Mouse (Mus musculus) ovary, postnatal 14 days (tissue): ENCODE measurements at regions not wholly inside any gene's neighbourhood (a gene's known extent, or its start where the extent isn't known, plus 50 kb on each side); places are given as distances from the start of the nearest gene placed in this dataset.

Source experiments
- DNase-seq: peaks from one replicate; pipeline ENCODE4 v3.0.0; 2022; ENCODE audit warnings: low spot score

DNA sequence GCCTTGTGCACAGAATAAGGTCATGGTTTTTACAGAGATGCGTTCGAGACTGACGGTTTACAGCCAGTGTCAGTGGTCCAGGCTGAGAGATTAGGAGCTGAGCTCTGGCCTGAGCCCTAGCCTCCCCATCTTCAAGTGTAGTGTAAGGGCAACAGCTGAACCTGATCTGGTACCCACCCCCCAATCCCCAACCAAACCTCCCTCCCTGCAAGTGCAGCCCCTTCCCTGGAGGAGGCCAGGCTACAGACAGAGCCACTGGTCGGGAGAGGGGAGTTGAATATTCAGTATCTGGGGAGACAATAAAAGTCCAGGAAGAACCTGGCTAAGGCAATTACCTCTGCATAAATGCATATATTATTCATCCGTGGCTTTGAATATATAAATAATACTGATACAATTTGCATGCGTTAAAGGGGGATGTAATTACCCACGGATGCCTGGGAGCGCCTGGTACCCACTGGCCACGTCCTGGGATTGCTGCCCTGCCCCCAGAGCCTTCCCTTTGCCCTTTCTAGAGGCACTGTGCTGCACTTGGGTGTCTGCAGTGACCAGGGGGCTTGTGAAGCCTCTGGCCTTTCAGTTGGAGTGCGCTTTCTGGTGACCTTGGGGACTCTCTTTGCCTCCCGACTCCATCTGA is 95.5 kb upstream of the Mvb12b start:
- DNase-seq: no peak

DNA sequence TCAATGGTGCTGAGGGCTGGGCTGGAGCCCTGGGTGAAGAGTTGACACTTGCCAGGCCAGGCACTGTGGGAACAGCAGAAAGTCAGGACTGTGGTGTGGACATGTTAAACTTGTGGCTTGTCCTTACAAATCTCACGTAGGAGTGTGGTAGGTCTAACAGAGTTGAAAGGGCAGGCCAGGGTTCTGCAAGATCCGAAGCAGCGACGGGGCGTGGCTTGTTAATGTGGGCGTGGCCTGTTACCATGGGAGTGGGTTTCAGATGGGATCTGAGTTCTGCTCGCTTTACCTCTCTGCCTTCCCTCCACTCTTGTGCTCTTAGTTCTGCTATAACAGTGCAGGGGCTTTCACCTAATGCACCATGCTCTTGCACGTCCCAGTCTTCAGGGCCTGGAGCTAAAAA is 94.2 kb upstream of the Mvb12b start:
- DNase-seq: no peak

DNA sequence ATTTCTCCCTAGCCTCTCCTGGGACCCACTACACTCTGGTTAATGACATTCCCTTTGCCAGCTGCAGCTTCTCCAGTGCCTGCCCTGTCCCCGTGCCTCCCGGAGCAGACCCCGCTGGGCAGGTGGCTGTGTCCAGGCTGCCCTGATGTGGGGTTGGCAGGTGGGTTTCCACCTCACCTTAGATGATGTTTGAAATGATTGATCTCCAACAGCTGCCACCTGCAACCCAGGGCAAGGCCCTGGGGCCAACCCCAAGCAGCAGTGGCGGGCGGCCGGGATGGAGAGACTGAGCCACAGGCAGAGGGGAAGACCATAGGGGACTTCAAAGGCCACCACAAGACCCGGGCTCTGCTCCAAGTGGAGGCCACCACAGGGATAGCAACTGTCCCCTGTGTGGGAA is 93.6 kb upstream of the Mvb12b start:
- DNase-seq: no peak

DNA sequence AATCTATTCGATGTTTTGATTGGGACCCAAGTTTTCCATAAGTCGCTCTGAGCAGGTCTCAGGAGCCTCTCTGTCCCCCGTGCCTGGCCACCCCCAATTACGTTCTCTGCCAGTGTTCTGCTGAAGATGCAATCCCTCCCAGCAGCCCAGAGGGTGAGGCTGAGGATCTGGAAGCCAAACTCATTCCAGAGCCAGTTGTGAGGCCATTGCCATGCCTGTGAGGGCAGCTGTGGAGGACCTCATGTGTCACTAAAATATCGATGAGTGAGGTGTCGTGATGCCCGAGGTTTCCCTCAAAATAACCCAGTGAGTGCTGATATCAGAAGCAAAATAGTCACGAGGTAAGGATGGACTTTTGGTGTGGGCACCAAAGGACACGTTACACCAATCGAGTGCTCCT is 93.1 kb upstream of the Mvb12b start:
- DNase-seq: no peak

DNA sequence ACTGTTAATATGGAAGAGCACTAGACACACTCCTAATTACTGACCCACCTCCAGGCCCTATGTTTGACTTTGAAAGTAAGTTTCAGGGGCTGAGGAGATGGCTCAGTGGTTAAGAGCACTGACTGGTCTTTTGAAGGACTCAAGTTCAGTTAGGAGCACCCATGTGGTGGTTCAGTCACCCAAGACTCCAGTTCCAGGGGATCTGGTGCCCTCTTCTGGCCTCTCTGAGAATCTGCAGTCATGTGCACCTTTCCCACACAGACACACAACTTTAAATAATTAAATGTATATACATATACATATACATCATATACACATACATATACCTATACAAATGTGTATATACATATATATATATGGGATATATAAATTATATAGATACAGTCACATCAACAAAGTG is 91.5 kb upstream of the Mvb12b start:
- no peak for DNase-seq

DNA sequence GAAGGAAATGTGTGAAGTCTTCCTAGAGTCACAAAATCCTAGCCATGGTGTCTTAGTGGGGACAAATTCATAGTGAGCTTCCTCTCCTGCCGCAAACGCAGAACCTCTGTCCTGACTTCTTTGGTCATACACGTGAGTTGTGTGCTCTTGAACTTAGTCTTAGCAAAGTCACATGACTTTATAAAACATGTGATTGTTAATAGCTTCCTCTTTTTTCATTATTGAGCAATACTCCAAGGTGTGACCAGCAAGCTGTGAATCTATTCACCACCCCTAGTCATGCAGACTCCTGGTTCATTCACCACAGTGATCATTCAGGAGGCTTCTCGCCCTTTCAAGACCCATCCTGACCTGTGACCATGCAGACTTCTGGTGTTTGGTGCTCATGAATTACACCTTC is 90.8 kb upstream of the Mvb12b start:
- DNase-seq: no peak

DNA sequence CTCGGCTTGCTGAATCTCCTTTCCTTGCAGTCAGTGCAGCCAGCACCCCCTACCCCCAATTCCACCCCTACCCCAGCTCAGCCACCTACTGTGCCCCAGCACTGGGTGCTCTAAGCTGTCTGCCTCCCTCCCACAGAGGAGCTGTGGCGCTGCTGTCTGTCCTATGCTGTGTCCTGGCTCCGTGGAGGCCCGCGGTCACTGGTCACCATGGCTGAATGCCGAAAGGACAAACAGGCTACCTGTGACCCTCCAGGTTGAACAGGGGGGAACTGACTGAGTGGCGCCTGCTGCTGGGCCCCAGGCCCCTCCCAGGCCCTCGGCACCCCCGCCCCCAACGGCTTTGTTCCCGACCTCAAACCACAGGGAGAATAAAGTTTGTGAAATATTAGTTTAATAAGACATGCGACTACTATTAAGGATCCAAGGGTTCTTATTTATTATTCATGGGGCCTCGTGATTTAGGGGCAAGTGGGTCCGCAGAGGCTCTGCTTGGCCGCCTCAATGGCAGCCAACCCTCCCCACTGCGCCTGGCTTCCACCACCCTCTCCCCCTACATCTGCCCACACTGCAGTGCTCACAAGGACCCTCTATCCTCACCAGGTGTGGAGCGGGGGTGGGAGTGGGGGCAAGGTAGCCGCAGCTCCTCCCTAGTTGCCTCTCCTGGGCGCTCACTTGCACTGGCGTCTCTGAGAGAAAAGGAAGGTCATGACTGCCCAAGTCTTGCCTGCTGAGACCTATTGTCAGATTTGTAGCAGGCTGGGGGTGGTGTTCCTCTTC is 90.0 kb upstream of the Mvb12b start:
- no peak for DNase-seq

DNA sequence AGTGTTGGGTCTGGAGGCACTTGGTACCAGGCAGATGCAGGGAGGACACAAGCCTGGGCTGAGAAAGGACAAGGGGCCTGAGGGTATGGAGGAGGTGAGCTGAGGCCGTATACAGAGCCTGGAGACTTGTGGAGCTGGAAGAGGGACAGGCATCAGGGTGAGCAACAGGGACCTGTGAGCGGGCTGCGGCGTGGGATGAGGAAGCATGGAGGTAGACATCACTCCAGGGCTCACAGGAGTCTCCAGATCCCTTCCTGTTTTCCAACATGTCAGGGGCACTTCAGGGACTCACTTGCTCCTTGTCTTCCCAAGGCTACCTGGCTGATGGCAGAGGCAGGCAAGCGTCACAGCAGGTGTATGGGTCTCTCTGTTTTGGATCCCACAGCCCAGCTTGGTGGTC is 89.4 kb upstream of the Mvb12b start:
- no peak for DNase-seq

DNA sequence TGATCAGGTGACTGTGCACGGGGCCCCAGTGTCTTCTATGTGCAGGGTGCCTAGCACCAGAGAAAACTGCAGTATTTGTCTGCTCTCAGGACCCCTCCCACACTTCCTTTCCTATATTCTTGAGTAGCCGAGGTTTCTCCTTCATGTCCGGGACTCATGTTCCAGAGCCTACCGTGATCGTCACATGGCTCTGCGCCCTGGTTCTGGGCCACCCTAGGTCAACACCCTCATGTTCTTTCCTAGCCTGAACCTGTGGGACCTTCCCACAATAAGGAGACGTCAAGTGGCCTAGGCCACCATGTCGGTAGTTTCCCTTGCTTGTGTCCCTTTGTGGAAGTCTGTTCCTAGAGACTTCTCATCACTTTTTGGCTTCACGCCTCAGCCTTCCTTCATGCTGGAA is 88.4 kb upstream of the Mvb12b start:
- DNase-seq: no peak

DNA sequence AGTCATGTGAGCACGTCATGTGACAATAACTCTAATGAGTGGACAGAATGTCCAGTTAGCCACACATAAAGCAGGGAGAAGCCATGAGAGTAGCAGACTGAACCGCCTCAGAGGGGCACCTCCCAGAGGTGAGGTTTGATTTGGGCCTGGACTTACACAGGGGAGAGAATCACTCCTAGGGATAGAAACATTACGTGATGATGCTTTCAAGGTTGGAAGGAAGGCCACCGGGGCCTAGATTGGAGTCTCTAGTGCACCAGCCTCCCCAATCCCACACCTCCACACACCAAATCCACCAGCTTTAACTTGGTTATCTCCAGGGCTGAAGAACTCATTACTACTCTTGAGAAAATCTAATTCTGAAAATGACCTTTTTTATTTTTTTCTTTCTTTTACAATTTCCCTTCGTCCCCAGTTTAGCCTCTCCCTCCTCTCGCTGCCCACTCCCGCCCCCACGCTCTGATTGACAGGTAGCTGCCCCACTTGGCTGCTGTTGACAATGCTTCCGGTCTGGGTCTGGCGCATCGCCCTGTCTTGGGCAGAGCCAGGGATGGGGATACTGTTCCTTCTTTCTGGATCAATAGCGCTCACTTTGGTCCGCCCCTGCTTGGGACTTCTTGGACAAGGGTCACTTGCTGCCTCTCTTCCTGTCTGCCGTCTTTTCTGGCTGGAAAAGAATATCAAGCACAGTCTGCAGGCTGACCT is 87.8 kb upstream of the Mvb12b start:
- no peak for DNase-seq

DNA sequence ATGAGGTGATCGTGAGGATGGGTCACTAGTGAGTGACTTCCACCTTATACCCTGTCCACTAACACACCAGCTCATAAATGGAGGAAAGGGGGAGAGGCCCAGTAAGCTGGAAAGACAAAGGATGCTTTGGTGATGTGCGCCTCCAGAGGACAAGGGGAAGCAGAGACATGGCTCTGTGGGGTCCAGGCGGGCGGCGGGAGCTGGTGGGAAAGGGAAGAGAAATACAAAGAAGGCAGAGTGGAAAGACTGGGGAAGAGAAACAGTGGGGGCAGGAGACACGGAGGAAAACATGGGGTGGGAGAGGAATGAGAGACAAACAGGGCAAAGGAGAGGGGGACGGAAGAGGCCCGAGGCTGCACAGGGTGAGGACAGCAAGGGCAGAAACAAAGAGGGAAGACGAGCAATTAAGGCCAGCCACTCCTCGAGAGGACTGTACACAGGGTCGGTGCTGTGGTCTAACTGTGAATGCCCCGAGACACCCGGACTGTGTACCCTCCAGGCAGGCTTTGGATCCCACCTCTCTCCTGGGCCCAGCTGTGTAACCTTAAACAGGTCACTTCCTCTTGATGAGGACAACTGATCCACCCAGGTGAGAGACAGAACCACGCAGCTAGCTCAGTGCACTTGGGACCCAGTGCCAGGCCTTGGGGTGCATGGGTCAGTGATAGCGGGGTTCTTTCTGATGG is 87.1 kb upstream of the Mvb12b start:
- no peak for DNase-seq

DNA sequence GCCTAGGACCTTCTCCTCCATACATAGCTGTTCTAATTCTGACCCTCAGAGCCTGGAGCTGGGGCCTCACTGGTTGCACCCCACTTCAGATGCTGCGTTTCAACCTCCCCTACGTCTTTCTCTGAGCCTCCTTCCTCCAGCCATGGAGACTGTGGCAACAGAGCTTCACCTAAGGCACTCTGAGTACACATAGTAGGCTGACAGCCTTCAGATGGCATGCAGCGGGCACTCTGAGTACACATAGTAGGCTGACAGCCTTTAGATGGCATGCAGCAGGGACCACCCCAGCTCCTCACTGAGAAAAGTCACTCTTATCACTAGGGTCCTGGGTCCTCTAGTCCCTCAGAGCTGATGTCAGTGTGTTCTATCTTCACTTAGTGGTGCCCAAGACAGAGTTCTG is 86.3 kb upstream of the Mvb12b start:
- DNase-seq: no peak

DNA sequence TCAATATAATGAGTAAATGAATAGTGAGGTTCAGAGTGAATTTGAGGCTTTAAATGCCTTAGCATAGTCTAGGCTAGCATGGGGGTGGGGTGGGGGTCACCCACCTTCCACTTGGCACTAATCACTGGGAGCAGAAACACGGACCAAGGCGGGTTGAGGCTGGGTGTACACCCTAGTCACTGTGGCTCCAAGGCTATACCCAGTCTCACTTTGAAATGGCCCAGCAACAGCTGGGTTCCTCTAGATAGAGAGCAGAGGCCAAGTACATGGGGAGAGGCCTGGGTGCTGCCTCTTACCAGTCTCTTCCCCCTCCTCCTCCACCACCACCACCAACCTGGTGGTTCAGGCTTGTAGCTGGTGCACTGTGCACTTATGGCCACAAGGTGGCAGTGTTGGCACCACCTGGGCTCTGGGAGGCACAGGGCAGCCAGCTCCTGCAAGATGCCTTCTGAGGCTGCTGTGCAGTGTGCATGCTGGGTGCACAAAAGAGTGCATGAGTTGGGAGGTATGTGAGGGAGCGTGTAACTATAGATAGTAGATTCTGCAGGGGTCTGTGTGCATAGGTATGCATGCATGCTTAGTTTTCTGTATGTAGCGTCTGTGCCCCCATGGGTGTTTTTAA is 85.6 kb upstream of the Mvb12b start:
- peak; percentile 74 for DNase-seq

DNA sequence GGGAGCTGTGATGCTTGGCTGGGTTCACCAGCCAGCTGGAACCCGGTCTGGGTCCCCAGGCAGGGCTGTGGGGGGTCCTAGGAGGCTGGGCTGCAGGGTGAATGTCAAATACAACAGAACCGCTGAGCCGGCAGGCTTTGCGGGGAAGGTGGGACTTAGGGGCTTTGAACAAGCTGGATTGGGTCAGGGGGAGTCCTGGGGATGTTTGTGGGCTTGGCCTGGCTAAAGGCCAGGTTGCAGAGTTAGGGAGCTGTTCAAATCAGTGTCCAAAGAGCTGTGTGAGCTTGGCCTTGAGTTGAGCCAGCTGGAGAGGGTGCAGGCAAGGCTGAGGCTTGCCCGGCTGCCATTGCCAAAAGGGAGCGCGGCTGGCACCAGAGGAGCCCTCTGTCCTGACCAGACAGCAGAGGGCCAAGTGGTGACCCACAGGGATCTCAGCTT is 79.3 kb upstream of the Mvb12b start:
- DNase-seq: peak; percentile 25

DNA sequence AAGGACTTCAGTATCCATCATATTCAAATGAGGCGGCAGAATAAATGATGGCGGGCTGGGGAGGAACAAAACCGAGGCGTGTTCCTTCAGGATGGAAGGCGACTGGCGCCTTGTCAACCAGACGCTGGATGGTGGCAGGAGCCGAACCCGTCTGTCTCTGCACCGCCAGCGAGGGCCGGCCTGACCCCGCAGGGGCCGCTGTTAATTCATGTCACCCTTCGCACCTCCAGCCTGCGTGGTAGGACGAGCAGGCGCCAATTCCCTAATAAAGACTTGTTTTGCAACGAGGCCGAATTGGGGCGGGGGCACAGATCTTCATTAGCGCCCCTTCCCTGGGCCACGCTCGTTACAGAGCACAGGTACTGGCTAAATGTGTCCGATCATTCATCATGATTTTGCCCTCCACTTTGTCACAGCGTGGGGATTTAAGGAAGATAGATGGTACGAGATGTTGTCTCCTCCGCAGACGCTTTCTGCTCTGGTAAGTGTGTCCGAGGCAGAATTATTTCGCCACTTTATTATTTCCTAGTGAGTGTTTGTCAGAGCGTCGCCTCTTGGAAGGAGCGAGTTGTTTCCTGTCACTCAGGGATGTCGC is 78.7 kb upstream of the Mvb12b start:
- no peak for DNase-seq

DNA sequence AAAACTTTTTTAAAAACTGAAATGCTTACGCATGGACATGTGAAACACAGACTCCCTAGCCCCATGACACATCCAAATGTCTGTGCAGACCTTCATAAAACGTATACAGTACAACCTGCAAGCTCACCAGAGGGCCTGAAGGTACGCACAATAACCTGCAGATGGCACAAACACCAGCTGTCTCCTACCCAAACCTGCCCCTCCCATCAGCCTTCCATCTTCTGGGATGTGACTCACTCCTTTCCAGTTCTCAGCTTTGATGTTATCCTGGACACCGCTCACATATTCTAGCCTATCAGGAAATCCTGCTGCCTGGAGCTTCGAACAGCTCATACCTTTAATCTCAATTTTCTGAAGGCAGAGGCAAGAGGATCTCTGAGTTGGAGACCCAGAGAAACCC is 76.3 kb upstream of the Mvb12b start:
- no peak for DNase-seq

DNA sequence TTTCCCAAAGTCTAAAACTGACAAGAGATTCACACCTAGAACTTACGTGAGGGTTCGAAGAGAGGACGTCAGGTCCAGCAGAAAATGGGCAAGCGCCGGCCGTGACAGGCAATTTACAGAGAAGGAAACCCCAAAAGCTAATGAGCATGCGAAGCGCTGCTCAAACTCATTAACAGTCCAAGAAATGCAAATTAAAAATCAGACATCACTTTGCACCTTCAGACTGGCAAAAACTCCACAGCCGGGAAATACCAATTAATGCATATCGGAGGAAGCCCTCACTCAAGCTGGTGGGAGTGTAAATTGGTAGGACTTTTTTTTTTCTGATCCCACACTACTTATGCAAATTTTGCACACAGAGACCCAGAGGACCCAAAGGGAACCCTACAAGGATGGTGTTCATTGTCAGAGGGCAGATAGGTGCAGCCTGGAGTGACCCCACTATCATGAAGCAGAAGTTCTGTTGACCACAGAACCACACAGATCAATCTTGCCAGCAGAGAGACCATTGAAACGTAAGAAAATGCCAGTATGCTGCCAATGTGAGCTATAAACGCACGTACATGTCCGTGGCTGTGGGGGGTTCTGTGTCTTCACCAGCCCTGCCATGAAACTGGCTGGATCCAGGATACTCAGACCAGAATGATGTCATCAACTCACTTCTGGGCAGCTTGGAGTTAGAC is 74.8 kb upstream of the Mvb12b start:
- no peak for DNase-seq

DNA sequence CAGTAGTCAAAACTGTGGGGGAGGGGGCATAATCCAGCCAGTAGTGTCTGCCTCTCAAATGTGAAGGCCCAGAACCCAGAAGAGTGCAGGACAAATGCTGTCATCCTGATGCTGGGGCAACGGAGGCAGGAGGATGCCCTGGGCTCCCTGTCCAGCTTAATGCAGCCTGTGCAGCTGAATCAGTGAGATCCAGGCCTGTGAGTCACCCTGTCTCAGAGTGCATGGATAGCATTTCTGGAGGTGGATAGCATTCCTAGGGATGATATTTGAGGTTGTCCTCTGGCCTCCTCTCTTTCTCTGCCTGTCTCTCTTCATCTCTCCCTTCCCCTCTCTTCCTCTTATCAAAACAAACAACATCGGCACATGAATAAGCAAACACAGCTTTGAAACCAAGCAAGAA is 73.8 kb upstream of the Mvb12b start:
- no peak for DNase-seq

DNA sequence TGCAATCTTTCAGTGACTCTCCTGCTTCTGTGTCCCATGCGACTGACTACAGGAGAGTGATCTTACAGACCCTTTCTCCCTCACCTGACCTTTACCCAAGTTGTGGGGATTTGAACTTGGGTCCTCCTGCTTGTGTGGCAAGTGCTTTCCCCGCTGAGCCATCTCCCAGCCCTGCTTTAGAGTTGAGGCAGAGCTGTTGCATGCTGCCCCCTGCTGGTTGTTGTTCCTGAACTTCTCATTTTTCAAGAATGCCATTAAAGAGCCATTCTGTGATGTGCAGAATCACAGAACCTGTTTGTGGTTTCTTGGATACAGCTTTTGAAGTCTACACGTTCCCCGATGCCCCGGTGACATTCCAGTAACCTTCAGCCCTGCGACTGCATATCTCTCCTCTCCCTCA is 70.0 kb upstream of the Mvb12b start:
- DNase-seq: no peak

DNA sequence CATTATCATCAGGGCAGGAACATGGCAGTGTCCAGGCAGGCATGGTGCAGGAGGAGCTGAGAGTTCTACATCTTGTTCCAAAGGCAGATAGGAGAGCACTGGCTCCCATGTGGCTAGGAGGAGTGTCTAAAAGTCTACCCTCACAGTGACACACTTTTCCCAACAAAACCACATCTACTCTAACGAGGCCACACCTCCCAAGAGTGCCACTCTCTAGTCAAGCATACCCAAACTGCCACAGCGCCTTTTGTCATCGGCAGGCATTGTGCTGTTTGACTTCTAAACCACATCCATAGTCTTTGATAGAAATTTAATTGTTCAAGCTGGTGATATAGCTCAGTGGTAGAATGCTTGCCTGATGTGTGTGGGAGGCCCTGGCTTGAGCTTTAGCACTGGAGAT is 56.6 kb upstream of the Mvb12b start:
- no peak for DNase-seq

DNA sequence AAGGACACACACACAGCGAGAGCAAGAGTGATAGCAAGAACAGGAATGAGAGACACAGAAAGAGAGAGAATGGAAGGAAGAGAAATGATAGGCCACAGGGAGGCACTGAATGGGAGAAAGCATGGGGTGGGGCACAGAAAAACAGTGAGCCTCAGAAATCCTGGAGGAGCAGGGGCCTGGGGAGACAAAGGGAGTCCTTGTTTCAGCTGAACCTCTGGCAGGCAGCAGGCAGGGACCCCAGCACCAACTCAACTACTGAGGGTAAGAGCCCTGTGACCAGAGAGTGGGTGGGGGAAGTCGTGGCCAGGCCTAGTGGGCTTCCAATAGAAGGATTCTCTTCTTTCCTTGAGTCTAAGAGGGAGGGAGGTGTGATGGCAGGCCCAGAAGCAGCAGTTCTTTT is 54.3 kb upstream of the Mvb12b start:
- no peak for DNase-seq
